Mouse (Mus musculus): ENCODE data around the gene Gm17027. TPM values are rescaled to one million over a fixed set of nuclear protein-coding genes. Genes with fewer than 3 reads are reported as not detected.
"Not testable (repeated sequence)": the region's sequence is repeated elsewhere in the genome, so short reads cannot be mapped to it uniquely, and the experiment has no call there.

The Gm17027 gene
- total RNA-seq (2021): not detected
- long read RNA-seq, experiment 1: 0 reads
- long read RNA-seq, experiment 2: 0 reads

DNA sequence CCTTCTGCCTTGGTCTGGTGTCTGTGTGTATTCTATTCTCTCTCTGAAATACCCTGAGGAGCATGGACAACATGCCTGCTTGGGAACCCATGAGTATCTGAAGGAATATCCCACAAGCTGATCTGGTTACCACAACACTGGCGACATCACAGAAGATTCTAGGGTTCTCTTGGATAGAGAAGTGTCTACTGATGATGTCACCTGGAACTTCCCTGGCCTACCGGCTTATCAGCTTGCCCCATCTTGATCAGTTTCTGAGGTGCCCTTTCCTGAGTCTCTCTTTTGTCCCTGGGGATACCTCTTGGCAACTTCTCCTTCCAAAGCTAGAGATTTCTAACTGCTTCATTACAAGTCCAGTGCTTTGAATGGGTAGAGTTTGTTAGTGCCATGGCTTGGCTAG is at the start of gene Gm17027:
TSS of gene Gm17027 (minus strand) at position 101 of the 400 bp plus-strand sequence.
- DNase-seq (ENCODE audit: low spot score in 2 of 2): not testable (repeated sequence)

DNA sequence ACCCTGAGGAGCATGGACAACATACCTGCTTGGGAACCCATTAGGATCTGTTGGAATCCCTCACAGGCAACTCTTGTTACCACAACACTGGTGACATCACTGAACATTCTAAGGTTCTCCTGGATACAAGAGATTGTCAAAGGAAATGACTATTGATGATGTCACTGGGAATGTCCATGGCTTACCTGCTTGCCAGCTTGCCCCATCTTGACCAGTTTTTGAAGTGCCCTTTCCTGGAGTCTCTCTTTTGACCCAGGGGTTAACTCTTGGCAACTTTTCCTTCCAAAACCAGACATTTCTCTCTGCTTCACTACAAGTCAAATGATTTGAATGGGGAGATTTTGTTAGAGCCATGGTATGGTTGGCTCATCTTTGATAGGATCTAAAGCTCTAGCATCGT is 28.3 kb upstream of the Gm17027 start, which contains the start of gene Gm3573:
TSS of gene Gm3573 (minus strand) at position 101 of the 400 bp plus-strand sequence.
- not testable (repeated sequence) for DNase-seq (ENCODE audit: low spot score in 2 of 2)

DNA sequence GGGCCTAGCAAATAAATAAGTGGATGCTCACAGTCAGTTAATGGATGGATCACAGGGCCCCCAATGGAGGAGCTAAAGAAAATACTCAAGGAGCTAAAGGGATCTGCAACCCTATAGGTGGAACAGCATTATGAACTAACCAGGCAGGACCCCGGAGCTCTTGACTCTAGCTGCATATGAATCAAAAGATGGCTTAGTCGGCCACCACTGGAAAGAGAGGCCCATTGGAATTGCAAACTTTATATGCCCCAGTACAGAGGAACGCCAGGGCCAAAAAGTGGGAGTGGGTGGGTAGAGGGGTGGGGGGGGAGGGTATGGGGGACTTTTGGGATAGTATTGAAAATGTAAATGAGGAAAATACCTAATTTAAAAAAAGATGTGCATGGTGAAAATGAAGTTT is 21.5 kb upstream of the Gm17027 start:
- peak in 1 of 2 experiments; percentile 19 for DNase-seq (ENCODE audit: low spot score in 2 of 2)

DNA sequence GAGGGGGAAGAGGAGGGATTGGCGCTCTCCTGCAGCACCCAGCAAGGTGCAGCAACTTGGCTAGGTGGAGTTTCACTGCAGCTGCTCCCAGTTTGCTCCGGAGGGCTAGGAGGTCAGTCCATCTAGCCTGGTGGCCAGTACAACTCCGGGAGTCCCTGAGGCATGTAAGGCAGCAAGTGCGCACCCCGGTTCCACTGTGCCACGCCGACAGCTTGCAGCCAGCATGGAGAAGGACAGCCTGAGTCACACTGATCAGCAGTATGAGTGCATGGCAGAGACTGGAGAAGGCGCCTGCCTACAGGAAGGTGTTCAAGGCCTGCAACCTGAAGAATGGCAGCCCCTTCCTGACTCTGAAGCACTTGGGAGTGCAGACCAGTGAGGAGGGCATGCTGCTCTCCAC is 27.9 kb downstream of the Gm17027 start:
- DNase-seq (ENCODE audit: low spot score in 2 of 2): peak in 1 of 2 experiments; percentile 20

DNA sequence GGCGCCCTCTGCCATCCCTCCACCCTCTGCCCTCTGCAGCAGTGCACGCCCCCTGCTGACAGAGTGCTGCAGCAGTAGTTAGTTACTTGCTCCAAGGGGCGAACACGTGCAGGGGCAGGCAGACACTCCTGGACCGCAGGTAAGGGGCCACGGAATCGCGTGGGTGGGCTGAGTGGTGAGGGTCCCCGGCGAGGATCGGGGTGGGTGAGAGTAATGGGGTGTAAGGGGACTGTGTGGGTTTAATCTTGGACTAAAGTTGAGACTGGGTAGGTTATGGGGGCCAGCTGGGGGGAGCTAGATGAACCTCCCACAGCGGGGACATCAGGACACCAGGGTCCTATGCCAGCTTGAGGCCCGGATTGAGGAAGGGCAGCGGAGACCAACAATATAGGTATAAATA is 28.6 kb downstream of the Gm17027 start:
- DNase-seq (ENCODE audit: low spot score in 2 of 2): not testable (repeated sequence)

DNA sequence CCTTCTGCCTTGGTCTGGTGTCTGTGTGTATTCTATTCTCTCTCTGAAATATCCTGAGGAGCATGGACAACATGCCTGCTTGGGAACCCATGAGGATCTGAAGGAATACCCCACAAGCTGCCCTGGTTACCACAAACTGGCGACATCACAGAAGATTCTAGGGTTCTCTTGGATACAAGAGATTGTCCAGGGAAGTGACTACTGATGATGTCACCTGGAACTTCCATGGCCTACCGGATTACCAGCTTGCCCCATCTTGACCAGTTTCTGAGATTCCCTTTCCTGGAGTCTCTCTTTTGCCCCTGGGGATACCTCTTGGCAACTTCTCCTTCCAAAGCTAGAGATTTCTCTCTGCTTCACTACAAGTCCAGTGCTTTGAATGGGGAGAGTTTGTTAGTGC is 45.2 kb downstream of the Gm17027 start, which contains the start of gene Gm7951:
TSS of gene Gm7951 (minus strand) at position 101 of the 400 bp plus-strand sequence.
- DNase-seq (ENCODE audit: low spot score in 2 of 2): not testable (repeated sequence)

Other genes with a start within 250 kb of the Gm17027 start
- not detected for gene 1700049E17Rik1, start 237.7 kb downstream of the Gm17027 start, total RNA-seq (2021)
- gene 1700024B05Rik, start 218.6 kb downstream of the Gm17027 start, total RNA-seq (2021): not detected
- not detected for gene Gm6401, start 194.7 kb downstream of the Gm17027 start, total RNA-seq (2021)
- gene Gm3543, start 179.3 kb downstream of the Gm17027 start, total RNA-seq (2021): not detected
- not detected for gene Gm7951, start 45.3 kb downstream of the Gm17027 start, total RNA-seq (2021)
- not detected for gene Gm3573, start 28.2 kb upstream of the Gm17027 start, total RNA-seq (2021)
- gene Gm17026, start 97.4 kb upstream of the Gm17027 start, total RNA-seq (2021): not detected
- gene Gm9611, start 134.7 kb upstream of the Gm17027 start, total RNA-seq (2021): not detected
- not detected for gene Gm7995, start 147.6 kb upstream of the Gm17027 start, total RNA-seq (2021)